Mouse (Mus musculus) layer of hippocampus, postnatal 14 days (tissue): ENCODE data around the gene Rimbp2. TPM values are rescaled to one million over a fixed set of nuclear protein-coding genes. Genes with fewer than 3 reads are reported as not detected.

Experiments
- DNase-seq, 2 experiments: peaks; one replicate each; pipeline ENCODE4 v3.0.0; 2021 to 2022; ENCODE audit warnings: low spot score in 2 of 2, mixed read lengths in 1 of 2
- total RNA-seq, 2 experiments: library from RNA; stranded (reverse); gene quantifications; 2 replicates each; pipeline ENCODE4 v1.2.3; 2021

Gene Rimbp2
- total RNA-seq, 2 experiments from 2014 or later: 121 to 132 TPM

- peak in 1 of 2 experiments; percentile 39 for DNase-seq
These were observed 106.7 kb downstream of the Rimbp2 start for GRCm38 (mm10) chr5:128846433-128847040.

DNA sequence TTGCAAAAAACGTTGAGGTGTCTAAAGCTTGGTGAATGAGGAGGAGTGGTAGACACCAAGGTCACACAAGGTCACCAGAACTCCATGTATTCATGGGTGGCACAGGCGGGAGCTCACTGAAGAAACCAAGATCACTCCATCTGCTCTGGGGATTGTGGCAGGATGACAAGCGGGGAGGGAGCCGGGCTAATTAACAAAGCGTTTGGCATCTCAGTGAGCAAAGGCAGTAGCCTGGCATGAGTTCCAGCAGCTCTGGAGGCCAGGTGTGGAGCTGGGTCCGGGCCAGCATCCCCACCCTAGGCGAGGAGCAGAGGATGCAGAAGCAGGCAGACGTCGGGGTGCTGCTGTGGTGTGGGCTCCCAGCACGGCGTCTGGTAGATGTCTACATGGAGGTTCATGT lies 108.3 kb downstream of the Rimbp2 start:
- DNase-seq: peak; percentile 77 to 87

DNA sequence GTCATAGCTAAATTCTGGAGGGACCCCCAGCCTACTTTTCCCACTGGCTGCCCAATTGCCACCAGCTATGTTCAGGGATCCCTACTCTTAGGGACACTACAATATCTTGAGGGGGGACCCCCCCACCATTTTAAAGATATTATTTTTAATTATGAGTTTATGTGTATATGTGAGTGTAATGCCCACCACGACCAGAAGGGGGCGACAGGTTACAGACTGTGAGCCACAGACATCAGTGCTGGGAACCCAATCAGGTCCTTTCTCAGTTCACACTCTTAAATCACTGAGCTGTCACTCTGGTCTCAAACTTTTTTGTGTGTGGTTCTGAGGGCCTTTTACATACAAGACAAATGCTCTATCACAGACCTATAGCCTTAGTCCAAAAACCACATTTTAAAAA lies 109.3 kb downstream of the Rimbp2 start:
- DNase-seq: no peak

GRCm38 (mm10) chr5:128841541-128841940 lies 111.7 kb downstream of the Rimbp2 start:
- peak; percentile 78 to 88 for DNase-seq

DNA sequence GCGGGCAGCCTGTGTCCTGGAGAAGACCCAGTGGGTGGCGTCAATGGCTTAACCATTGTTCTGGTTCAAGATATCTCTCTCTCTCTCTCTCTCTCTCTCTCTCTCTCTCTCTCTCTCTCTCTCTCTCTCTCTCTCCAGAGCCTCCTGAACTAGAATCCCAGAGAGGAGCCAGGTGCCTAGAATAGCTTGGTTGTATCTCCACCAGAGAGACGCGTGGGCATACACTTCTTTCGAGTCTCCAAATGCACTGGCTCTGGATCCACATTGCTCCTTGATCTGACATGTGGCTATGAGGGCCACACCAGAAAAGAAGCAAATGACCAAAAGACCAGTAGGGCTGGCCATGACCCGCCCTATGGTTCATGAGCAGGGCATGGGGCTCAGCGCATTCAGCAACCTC lies 116.2 kb downstream of the Rimbp2 start:
- DNase-seq: no peak

DNA sequence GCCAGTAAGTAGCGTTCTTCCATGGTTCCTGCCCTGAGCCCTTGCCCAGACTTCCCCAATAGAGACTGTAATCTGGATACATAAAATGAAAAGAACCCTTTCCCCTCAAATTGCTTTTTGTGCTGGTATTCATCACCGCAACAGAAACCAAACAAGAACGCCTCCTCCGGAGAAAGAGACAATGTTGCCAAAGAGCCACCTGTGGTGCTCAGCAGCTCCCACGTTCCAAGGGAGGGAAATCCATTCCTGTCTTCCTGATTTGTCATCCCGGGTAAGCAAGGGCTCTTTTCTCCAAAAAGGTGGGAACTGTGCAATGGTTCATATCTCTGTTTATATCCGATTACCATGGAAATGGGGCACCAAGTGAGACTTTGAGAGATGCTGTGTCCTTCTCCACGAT lies 119.2 kb downstream of the Rimbp2 start:
- no peak for DNase-seq

GRCm38 (mm10) chr5:128822843-128823242 lies 130.4 kb downstream of the Rimbp2 start:
- DNase-seq: no peak

- DNase-seq: peak in 1 of 2 experiments; percentile 36
These were observed 133.5 kb downstream of the Rimbp2 start for GRCm38 (mm10) chr5:128819638-128820285.

GRCm38 (mm10) chr5:128815629-128816028 lies 137.7 kb downstream of the Rimbp2 start:
- peak; percentile 40 to 64 for DNase-seq

- DNase-seq: no peak
These were observed 138.2 kb downstream of the Rimbp2 start for GRCm38 (mm10) chr5:128815078-128815477.

- DNase-seq: no peak
These were observed 140.2 kb downstream of the Rimbp2 start for GRCm38 (mm10) chr5:128813121-128813520.

DNA sequence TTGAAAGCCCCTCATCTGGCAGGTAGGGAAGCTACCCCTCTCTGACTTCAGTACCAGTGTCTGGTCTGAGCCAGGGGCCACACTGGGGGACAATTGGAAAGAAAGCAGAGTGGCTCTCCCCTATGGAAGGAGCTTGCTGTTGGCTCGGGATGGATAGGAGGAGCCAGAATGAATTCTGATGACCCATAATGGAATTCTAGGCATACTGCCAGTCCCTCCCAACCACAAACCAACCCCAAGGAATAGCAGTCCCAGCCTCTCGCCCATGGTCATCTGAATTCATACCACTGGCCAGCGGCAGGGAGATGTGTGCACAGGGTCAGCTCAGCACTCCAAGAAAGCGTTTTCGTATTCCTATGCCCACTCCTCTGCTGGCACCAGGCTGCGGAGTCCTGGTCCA lies 141.9 kb downstream of the Rimbp2 start:
- DNase-seq: no peak

DNA sequence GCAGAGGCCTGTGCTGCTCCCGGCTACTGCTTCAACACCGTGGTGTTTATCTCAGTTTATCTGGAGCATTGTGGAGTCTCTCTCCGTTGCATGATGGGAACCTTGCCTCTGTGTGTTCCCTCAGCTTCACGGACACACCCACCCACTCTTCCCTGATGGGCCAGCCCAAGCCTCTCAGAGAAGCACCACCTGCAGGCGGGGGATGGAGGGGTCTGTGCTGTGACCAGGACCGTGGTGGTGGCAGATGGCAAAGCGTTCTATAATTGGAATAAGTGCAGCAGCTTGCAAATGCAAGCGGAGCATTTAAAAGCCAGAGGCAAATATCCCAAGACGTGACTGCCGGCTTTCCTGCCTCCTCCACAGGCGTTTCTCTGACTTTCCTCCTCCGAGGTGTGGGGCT lies 143.3 kb downstream of the Rimbp2 start:
- peak; percentile 63 to 82 for DNase-seq

- peak in 1 of 2 experiments; percentile 45 for DNase-seq
These were observed 143.9 kb downstream of the Rimbp2 start for GRCm38 (mm10) chr5:128809406-128809805.

DNA sequence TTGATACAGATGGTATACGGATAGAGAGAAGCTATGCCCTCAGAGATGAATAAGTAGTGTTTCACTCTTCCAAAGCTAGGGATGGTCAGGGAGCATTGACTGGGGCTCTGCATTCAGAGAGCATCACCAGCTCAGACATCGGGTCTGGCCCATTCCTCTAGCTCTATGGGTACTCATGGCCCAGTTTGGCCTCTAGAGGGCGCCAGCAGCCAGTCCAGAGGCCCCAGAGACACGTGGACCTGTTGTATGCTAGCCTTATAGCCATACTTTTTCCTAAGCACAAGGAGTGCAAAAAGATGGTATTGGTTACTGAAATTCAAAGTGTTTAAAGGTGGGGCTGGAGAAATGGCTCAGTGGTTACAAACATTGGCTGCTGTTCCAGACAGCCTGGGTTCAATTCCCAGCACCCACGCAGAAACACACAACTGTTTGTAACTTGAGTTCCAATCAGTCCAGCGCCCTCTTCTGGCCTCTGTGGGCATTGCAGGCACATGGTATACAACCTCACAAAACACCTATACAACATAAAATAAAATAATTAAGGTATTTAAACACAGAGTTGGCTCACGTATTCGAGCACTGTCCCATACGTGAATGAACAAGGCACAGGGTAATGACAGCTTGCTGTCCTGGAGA lies 144.6 kb downstream of the Rimbp2 start:
- no peak for DNase-seq

DNA sequence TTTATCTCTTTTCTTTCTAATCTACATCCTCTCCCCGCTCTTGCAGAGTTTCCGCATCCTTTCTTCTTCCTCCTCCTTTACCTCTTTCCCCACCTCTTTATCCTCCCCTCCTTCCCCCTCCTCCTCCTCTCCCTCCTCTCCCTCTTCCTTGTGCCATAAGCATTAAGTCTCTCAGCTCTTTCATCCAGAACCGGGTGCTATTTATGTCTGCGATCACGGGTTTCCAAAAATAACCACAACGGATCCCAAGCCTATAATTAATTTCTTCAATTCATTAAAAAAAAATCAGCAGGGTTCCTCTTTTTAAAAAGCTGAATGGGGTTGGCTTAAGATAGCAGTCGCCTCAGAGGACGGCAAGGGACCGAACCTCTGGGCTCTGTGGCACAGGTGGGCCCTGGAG lies 145.9 kb downstream of the Rimbp2 start:
- DNase-seq: no peak

- peak; percentile 93 to 95 for DNase-seq
These were observed 146.8 kb downstream of the Rimbp2 start for GRCm38 (mm10) chr5:128806296-128806998.

DNA sequence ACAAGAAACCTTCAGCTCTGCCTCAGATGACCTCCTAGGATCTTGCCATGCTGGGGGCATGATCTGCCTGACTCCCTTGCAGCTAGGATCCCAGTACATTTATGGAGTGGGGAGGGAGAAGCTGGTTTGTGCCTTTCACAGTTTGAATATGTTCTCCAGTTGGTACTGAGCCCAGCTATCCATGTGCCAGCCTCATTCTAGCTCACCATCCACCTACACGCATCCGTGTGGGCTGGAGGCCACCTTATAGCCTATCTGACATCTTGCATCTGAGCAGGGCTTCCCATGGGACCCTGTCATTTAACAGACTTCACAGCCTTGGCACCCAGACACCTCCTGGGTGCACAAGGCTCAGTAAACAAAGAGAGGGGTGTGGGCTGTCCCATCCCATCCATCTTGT lies 148.2 kb downstream of the Rimbp2 start:
- DNase-seq: no peak

DNA sequence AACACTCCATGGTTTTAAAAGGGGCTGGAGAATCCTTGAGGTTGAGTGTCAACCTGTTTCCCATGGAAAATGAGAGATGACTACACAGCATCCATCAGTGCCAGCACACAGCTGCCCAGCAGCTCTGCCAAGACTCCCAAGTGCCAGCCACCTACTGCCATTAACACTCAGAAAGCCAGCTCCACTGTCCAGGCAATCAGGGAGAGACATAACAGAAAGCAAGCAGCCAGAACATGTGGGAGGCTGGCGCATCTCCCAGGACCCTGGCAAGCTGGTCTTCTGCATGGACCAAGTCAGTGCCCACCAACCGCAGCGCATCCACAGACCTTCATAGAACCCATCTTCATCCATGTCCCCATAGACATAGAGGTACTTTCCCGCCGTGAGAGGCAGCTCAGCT lies 152.7 kb downstream of the Rimbp2 start:
- DNase-seq: peak; percentile 40 to 57

- DNase-seq: no peak
These were observed 171.7 kb downstream of the Rimbp2 start for GRCm38 (mm10) chr5:128781621-128782020.

GRCm38 (mm10) chr5:128776386-128776785 lies 176.9 kb downstream of the Rimbp2 start:
- DNase-seq: no peak
